Mouse (Mus musculus) adrenal gland, postnatal 14 days (tissue): ENCODE results near the gene Qprt. TPM values are rescaled to one million over a fixed set of nuclear protein-coding genes. Genes with fewer than 3 reads are reported as not detected.

Experiments used
- total RNA-seq: library from RNA; stranded (reverse); gene quantifications from 2 replicates; pipeline ENCODE4 v1.2.3, GENCODE M21; 2021

Qprt gene
- total RNA-seq, 1 experiment from 2014 or later = 11.4 TPM

Other genes with a start within 250 kb of the Qprt start
- 68.8 and 79.4 TPM in 2 replicates for gene Taok2, start 237.5 kb downstream of the Qprt start, total RNA-seq
- gene Tmem219, start 199.3 kb downstream of the Qprt start, total RNA-seq = 27.6 and 27.9 TPM in 2 replicates
- gene Kctd13, start 193.3 kb downstream of the Qprt start, total RNA-seq = 20.2 and 24.7 TPM in 2 replicates
- 1.7 and 2.2 TPM in 2 replicates for gene Asphd1, start 172.6 kb downstream of the Qprt start, total RNA-seq
- gene Sez6l2, start 171.7 kb downstream of the Qprt start, total RNA-seq = 54.2 and 62.2 TPM in 2 replicates
- 78.2 and 83.0 TPM in 2 replicates for gene Cdipt, start 146.3 kb downstream of the Qprt start, total RNA-seq
- 1.6 TPM in 2 replicates for gene Cdiptos, start 146.1 kb downstream of the Qprt start, total RNA-seq
- 61.7 and 63.8 TPM in 2 replicates for gene Mvp, start 107.6 kb downstream of the Qprt start, total RNA-seq
- 3.0 and 3.2 TPM in 2 replicates for gene Pagr1b, start 105.7 kb downstream of the Qprt start, total RNA-seq
- gene Pagr1a, start 104.9 kb downstream of the Qprt start, total RNA-seq = 7.9 and 24.6 TPM in 2 replicates
- 8.4 and 26.9 TPM in 2 replicates for gene Gm42742, start 101.1 kb downstream of the Qprt start, total RNA-seq
- 3.5 and 4.6 TPM in 2 replicates for gene Prrt2, start 101.0 kb downstream of the Qprt start, total RNA-seq
- 133 and 142 TPM in 2 replicates for gene Maz, start 95.2 kb downstream of the Qprt start, total RNA-seq
- gene Kif22, start 79.8 kb downstream of the Qprt start, total RNA-seq = 18.9 and 21.7 TPM in 2 replicates
- gene Zg16, start 34.9 kb downstream of the Qprt start, total RNA-seq = not detected in 2 replicates
- gene AI467606, start 30.9 kb downstream of the Qprt start, total RNA-seq = 1.3 and 5.7 TPM in 2 replicates
- 1.4 and 7.9 TPM in 2 replicates for gene Spn, start 15.6 kb upstream of the Qprt start, total RNA-seq
- gene Cd2bp2, start 73.8 kb upstream of the Qprt start, total RNA-seq = 50.9 and 55.4 TPM in 2 replicates
- 38.9 and 45.6 TPM in 2 replicates for gene Tbc1d10b, start 86.2 kb upstream of the Qprt start, total RNA-seq
- 4.3 and 4.9 TPM in 2 replicates for gene Mylpf, start 86.7 kb upstream of the Qprt start, total RNA-seq
- gene Zfp553, start 110.8 kb upstream of the Qprt start, total RNA-seq = 10.0 and 13.8 TPM in 2 replicates
- gene Sept1, start 110.9 kb upstream of the Qprt start, total RNA-seq = 11.2 and 35.8 TPM in 2 replicates
- gene Zfp771, start 122.0 kb upstream of the Qprt start, total RNA-seq = 25.9 and 28.1 TPM in 2 replicates
- gene Dctpp1, start 138.5 kb upstream of the Qprt start, total RNA-seq = 48.3 and 57.5 TPM in 2 replicates
- 147 and 187 TPM in 2 replicates for gene Sephs2, start 151.8 kb upstream of the Qprt start, total RNA-seq
- gene Itgal, start 174.0 kb upstream of the Qprt start, total RNA-seq = 2.2 and 8.8 TPM in 2 replicates
- gene Zfp768, start 223.4 kb upstream of the Qprt start, total RNA-seq = 31.2 and 33.3 TPM in 2 replicates